Mouse (Mus musculus): Measurements from ENCODE around the gene Rnf181. TPM values are rescaled to one million over a fixed set of nuclear protein-coding genes. Genes with fewer than 3 reads are reported as not detected.
A peak's percentile ranks its signal among the peaks of the same experiment; 100 is the strongest.

Gene Rnf181
- polyA plus RNA-seq, 1 experiment: 192 TPM

DNA sequence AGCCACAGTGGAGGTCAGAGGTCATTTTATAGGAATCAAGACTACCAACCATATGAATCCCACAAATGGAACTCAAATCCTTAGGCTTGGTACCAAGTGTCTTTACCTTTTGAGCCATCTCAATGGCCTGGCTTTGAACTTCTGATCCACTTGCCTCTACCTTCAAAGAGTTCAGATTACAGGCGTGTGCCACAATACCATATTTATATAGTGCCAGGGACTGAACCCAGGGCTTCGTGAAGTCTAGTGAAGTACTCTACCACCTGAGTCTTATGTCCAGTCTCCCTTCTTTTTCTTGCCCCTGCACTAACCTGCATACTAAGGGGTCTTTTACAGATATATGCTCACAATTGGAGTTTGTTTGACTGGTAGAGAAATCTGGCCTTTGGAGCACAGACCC, 19.8 kb upstream of the Rnf181 start:
- H3K36me3 ChIP-seq (ENCODE audit: control insufficient read depth, insufficient read depth, low read length): peaks cover 3% of the 10 kb centered on the region
- H3K4me3 ChIP-seq (ENCODE audit: insufficient read depth, low read depth, low read length): no peak overlapping the region
- peaks cover 24% of the 10 kb centered on the region for H3K4me1 ChIP-seq (ENCODE audit: control insufficient read depth, insufficient read depth, low read length)
- no peak for TF ChIP-seq CTCF (conservative IDR thresholded peaks at IDR 0.05; ENCODE audit: insufficient read depth, insufficient read length, low read depth, low read length)
- no peak for TF ChIP-seq POLR2A (IDR thresholded peaks at IDR 0.05; ENCODE audit: low read depth, low read length)
- H3K27me3 ChIP-seq (replicated peaks; ENCODE audit: control insufficient read depth, insufficient read depth, low read length): no peaks in the 10 kb centered on the region
- no peak for DNase-seq
- WGBS: 96% methylated on average over 2 of the region's 2 CpGs
- H3K27ac ChIP-seq (ENCODE audit: insufficient read depth, low read depth, low read length): no peak overlapping the region

DNA sequence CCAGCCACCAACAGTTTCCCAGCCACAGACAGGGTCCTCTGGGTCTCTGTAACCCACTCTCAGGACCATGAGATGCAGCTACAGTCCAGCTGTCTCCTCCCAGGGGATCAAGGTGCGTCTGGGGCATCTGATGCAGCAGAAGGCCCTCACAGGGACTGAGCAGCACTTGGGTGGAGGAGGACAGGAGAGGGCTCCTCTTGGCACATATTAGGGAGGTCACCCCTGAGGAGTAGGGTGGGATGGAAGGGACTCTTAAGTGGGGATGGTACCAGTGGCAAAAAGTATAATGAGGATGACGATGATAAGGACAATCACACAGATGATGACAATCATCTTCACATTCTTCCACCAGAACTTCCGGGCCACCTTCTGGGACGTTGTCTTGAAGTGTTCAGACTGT, 18.5 kb upstream of the Rnf181 start:
- Histone ChIP-seq H3K36me3 (ENCODE audit: control insufficient read depth, insufficient read depth, low read length) (peaks cover 3% of the 10 kb centered on the region), H3K4me3 (ENCODE audit: insufficient read depth, low read depth, low read length) (no peak overlapping the region), H3K4me1 (ENCODE audit: control insufficient read depth, insufficient read depth, low read length) (peaks cover 24% of the 10 kb centered on the region), H3K27ac (ENCODE audit: insufficient read depth, low read depth, low read length) (no peak overlapping the region), H3K27me3 (replicated peaks; ENCODE audit: control insufficient read depth, insufficient read depth, low read length) (no peaks in the 10 kb centered on the region)
- 84% methylated on average over 4 of the region's 4 CpGs for WGBS
- TF ChIP-seq POLR2A (IDR thresholded peaks at IDR 0.05; ENCODE audit: low read depth, low read length): no peak
- TF ChIP-seq CTCF (conservative IDR thresholded peaks at IDR 0.05; ENCODE audit: insufficient read depth, insufficient read length, low read depth, low read length): no peak
- DNase-seq: no peak

DNA sequence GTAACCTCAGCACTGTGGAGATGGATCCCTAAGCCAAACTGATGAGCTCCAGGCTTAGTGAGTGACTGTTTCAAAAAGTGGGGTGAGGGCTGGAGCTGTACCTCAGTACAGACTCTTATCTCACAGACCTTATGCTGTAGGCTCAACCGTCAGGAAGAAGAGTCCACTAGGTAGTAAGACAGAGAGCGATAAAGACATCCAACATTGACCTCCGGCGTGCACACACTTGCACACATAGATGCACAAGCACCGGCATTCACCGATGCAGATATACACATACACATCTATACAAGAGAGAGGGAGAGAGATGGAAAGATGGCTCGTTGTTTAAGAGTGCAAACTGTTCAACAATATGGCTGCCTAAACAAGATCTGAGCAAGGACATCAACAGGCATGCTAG, 17.2 kb upstream of the Rnf181 start:
- 94% methylated on average over 7 of the region's 7 CpGs for WGBS

DNA sequence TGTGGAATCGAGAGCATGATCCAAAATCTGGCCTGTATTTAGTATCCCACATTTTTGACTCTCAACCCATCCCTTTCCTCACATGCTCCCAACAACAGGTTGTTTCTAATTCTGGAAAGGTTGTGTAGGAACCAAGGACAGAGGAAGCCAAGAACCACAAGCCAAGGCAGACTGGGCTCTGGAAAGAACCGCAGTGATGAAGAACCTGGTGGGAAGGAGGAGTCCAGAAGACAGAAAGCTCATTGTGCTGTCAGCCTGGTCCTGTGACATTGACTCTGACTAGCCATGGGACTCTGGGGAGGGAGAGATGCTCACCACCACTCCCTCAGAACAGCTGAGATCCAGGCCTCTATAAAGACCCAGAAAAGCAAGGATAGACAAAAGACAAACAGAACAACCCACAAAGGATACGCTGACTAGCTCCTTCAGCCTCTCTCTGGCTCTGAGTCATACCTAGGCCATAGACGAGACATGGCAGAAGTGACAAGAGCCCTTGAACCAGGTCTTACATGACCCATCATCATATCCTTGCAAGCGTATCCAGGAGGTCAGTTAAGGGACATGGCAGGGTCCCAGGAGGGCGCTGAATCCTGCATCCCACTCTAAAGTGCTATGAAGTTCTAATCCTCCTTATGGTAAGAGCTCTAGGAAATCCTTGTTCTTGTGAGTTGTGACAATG, 16.5 kb upstream of the Rnf181 start:
- Histone ChIP-seq H3K4me3 (ENCODE audit: insufficient read depth, low read depth, low read length) (no peak overlapping the region), H3K27ac (ENCODE audit: insufficient read depth, low read depth, low read length) (no peak overlapping the region), H3K36me3 (ENCODE audit: control insufficient read depth, insufficient read depth, low read length) (peaks cover 3% of the 10 kb centered on the region), H3K4me1 (ENCODE audit: control insufficient read depth, insufficient read depth, low read length) (peaks cover 15% of the 10 kb centered on the region), H3K27me3 (replicated peaks; ENCODE audit: control insufficient read depth, insufficient read depth, low read length) (no peaks in the 10 kb centered on the region)
- no peak for DNase-seq
- TF ChIP-seq CTCF (conservative IDR thresholded peaks at IDR 0.05; ENCODE audit: insufficient read depth, insufficient read length, low read depth, low read length) (no peak), POLR2A (IDR thresholded peaks at IDR 0.05; ENCODE audit: low read depth, low read length) (no peak)
- 90% methylated on average over 6 of the region's 6 CpGs for WGBS

More for the DNA sequence above, 17.2 kb upstream of the Rnf181 start:
- no peak overlapping the region for H3K27ac ChIP-seq (ENCODE audit: insufficient read depth, low read depth, low read length)
- DNase-seq: no peak
- H3K4me3 ChIP-seq (ENCODE audit: insufficient read depth, low read depth, low read length): no peak overlapping the region
- no peaks in the 10 kb centered on the region for H3K27me3 ChIP-seq (replicated peaks; ENCODE audit: control insufficient read depth, insufficient read depth, low read length)
- H3K36me3 ChIP-seq (ENCODE audit: control insufficient read depth, insufficient read depth, low read length): peaks cover 3% of the 10 kb centered on the region
- H3K4me1 ChIP-seq (ENCODE audit: control insufficient read depth, insufficient read depth, low read length): peaks cover 22% of the 10 kb centered on the region
- TF ChIP-seq POLR2A (IDR thresholded peaks at IDR 0.05; ENCODE audit: low read depth, low read length) (no peak), CTCF (conservative IDR thresholded peaks at IDR 0.05; ENCODE audit: insufficient read depth, insufficient read length, low read depth, low read length) (no peak)

DNA sequence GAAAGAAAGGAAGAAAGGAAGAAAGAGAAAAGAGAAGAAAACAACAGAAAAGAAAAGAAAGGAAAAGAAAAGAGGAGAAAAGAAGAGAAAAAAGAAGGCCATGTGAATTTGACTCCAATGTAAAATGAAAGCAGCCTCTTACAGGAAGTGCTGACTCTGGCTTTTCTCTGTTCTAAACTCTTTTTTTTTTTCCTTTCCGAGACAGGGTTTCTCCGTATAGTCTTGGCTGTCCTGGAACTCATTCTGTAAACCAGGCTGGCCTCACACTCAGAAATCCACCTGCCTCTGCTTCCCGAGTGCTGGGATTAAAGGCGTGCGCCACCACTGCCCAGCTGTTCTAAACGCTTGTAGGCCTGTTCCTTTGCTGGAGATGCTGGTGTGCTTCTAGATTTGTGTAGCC, 15.7 kb upstream of the Rnf181 start:
- DNase-seq: no peak
- WGBS: 67% methylated on average over 6 of the region's 6 CpGs
- Histone ChIP-seq H3K27ac (ENCODE audit: insufficient read depth, low read depth, low read length) (no peak overlapping the region), H3K4me1 (ENCODE audit: control insufficient read depth, insufficient read depth, low read length) (peaks cover 8% of the 10 kb centered on the region), H3K36me3 (ENCODE audit: control insufficient read depth, insufficient read depth, low read length) (peaks cover 1% of the 10 kb centered on the region; the same call in 1 of the 2 replicates), H3K4me3 (ENCODE audit: insufficient read depth, low read depth, low read length) (no peak overlapping the region), H3K27me3 (replicated peaks; ENCODE audit: control insufficient read depth, insufficient read depth, low read length) (no peaks in the 10 kb centered on the region)
- TF ChIP-seq POLR2A (IDR thresholded peaks at IDR 0.05; ENCODE audit: low read depth, low read length): no peak
- TF ChIP-seq CTCF (conservative IDR thresholded peaks at IDR 0.05; ENCODE audit: insufficient read depth, insufficient read length, low read depth, low read length): no peak

DNA sequence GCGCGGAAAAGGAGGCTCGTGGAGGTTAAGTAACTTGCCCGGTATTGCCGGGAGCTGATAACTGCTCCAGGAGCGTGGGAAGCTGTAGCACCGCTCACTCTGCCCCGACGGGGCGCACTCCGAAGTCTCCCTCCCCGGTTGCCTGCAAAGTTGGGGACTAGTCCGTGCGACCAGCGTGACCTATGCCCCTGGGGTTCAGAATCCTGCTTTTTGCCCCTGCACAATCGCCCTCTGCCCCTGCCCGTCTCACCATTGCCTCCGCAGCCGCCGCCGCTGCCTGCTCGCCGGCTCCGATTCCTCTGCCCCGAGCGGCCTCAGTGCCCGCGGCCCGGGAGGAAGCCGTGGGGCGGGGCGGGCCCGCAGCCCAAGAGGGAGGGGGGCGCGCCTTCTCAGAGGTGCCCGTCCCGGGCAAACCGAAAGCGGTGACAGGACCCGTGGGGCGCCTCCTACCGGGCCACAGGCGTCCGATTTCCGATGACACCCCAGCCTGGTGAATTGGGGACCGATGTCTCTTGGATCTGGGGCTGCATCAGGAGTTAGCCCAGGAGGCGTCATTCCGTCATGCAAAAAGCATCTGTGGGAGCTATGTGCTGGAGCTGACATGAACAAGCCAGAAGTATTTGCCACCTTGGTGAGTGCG, 13.5 kb upstream of the Rnf181 start, which contains the start of gene Vamp5:
TSS of gene Vamp5 (minus strand) at position 338 of the 640 bp plus-strand sequence.
- Histone ChIP-seq H3K27ac (ENCODE audit: insufficient read depth, low read depth, low read length) (peak within 1 kb of the TSS; percentile 82), H3K4me3 (ENCODE audit: insufficient read depth, low read depth, low read length) (peak within 1 kb of the TSS; percentile 73), H3K27me3 (replicated peaks; ENCODE audit: control insufficient read depth, insufficient read depth, low read length) (no peaks in the 10 kb centered on the region), H3K36me3 (ENCODE audit: control insufficient read depth, insufficient read depth, low read length) (peaks cover 1% of the 10 kb centered on the region; the same call in 1 of the 2 replicates), H3K4me1 (ENCODE audit: control insufficient read depth, insufficient read depth, low read length) (peaks cover 6% of the 10 kb centered on the region; the same call in 1 of the 2 replicates)
- under 1% methylated on average over 49 of the region's 49 CpGs for WGBS
- TF ChIP-seq CTCF (conservative IDR thresholded peaks at IDR 0.05; ENCODE audit: insufficient read depth, insufficient read length, low read depth, low read length) (peak; percentile 45), POLR2A (IDR thresholded peaks at IDR 0.05; ENCODE audit: low read depth, low read length) (peak; percentile 35)
- DNase-seq: peak; percentile 92

Measured in kidney, adult 2 months (tissue).